Mouse (Mus musculus) Patski (cell line): ENCODE data around the gene Pcnt. TPM values are rescaled to one million over a fixed set of nuclear protein-coding genes. Genes with fewer than 3 reads are reported as not detected.

Experiments used
- ATAC-seq: fragments of 100-300 bp; one replicate; pipeline ENCODE4 v1.8.0; 2021
- CTCF ChIA-PET: fragments of 350-600 bp; sonication (Branson Sonifier 250); formaldehyde crosslinking; loops from one replicate; lab custom pipeline; 2022; ENCODE audit warnings: inconsistent platforms; lab: Charles Lee
- POLR2A ChIA-PET: fragments of 350-600 bp; sonication (Branson Sonifier 250); formaldehyde crosslinking; loops from one replicate; lab custom pipeline; 2022; ENCODE audit warnings: antibody characterized with exemption, inconsistent platforms; lab: Charles Lee
- DNase-seq: peaks from one replicate; pipeline ENCODE4 v3.0.0-alpha.2; 2011; ENCODE audit warnings: low read depth, low spot score
- H3K27me3 ChIP-seq: fragments of 371-371 bp; one replicate; pipeline ENCODE4 v1.5.1; 2021
- CTCF ChIP-seq: fragments of 100-300 bp; IDR thresholded peaks from one replicate; pipeline ENCODE4 v1.5.1; 2021
- in situ Hi-C: fragments of 300-500 bp; cut with MboI; formaldehyde crosslinking; loops from 3 replicates; pipeline ENCODE4 v1.11.1; 2018; ENCODE audit warnings: low pct_unique_long_range_greater_than_20kb, mixed read lengths
- polyA plus RNA-seq: library from polyadenylated mRNA; unstranded; gene quantifications from one replicate; pipeline ENCODE4 v1.2.3, GENCODE M21; 2021

The Pcnt gene
- 20.1 TPM for polyA plus RNA-seq

- ChIA-PET POLR2A (no interaction called here), CTCF (no interaction called here)
- peak; percentile 79 for DNase-seq
- peak; percentile 98 for ATAC-seq
- in situ Hi-C loops: no loop called here
- TF ChIP-seq CTCF: no peak
- H3K27me3 ChIP-seq: no peaks in the 10 kb centered on the region
Measured at GRCm38 (mm10) chr10:76442178-76443088, at the start of gene Pcnt. TSS of gene Pcnt (minus strand) at chr10:76442786.

GRCm38 (mm10) chr10:76489205-76489604 lies 46.6 kb upstream of the Pcnt start:
- no peak for TF ChIP-seq CTCF
- POLR2A ChIA-PET: no interaction called here
- no peaks in the 10 kb centered on the region for H3K27me3 ChIP-seq
- in situ Hi-C loops: no loop called here
- no peak for ATAC-seq
- no peak for DNase-seq
- CTCF ChIA-PET: interaction anchor here (1.6 to 2.3 kb wide), 2 partner anchors 10 to 13 kb away, joined by 5 to 6 read pairs; no protein-coding TSS in a partner anchor

- ChIA-PET CTCF (interaction anchor here (1.0 to 2.3 kb wide), 3 partner anchors 9 to 14 kb away, joined by 3 to 6 read pairs (median 5); no protein-coding TSS in a partner anchor), POLR2A (no interaction called here)
- H3K27me3 ChIP-seq: no peaks in the 10 kb centered on the region
- no peak for TF ChIP-seq CTCF
- in situ Hi-C loops: no loop called here
- no peak for ATAC-seq
- DNase-seq: no peak
Measured at GRCm38 (mm10) chr10:76488265-76488664, 45.7 kb upstream of the Pcnt start.

GRCm38 (mm10) chr10:76486302-76486701 lies 43.7 kb upstream of the Pcnt start:
- POLR2A ChIA-PET: no interaction called here
- TF ChIP-seq CTCF: no peak

GRCm38 (mm10) chr10:76481480-76481879 lies 38.9 kb upstream of the Pcnt start:
- no peak for DNase-seq
- ChIA-PET CTCF (no interaction called here), POLR2A (no interaction called here)
- no peak for ATAC-seq
- no peak for TF ChIP-seq CTCF
- H3K27me3 ChIP-seq: no peaks in the 10 kb centered on the region
- in situ Hi-C loops: no loop called here

More at GRCm38 (mm10) chr10:76486302-76486701, 43.7 kb upstream of the Pcnt start:
- DNase-seq (no peak), ATAC-seq (no peak)
- CTCF ChIA-PET: interaction anchor here (2.2 kb wide), 1 partner anchor 27 kb away, joined by 5 read pairs; no protein-coding TSS in a partner anchor
- H3K27me3 ChIP-seq: no peaks in the 10 kb centered on the region
- in situ Hi-C loops: no loop called here

GRCm38 (mm10) chr10:76480851-76481250 lies 38.3 kb upstream of the Pcnt start:
- no peak for DNase-seq
- in situ Hi-C loops: no loop called here
- no peak for ATAC-seq
- TF ChIP-seq CTCF: no peak
- ChIA-PET CTCF (no interaction called here), POLR2A (interaction anchor here (0.5 kb wide), 1 partner anchor 258 kb away, joined by 3 read pairs; no protein-coding TSS in a partner anchor)
- no peaks in the 10 kb centered on the region for H3K27me3 ChIP-seq

- ChIA-PET CTCF (interaction anchor here (1.4 kb wide), 1 partner anchor 10 kb away, joined by 3 read pairs; no protein-coding TSS in a partner anchor), POLR2A (interaction anchor here (1.0 kb wide), 1 partner anchor 33 kb away, joined by 3 read pairs; no protein-coding TSS in a partner anchor)
- no peak for TF ChIP-seq CTCF
- in situ Hi-C loops: no loop called here
- DNase-seq (no peak), ATAC-seq (no peak)
- H3K27me3 ChIP-seq: no peaks in the 10 kb centered on the region
Measured at GRCm38 (mm10) chr10:76473759-76474158, 31.2 kb upstream of the Pcnt start.

GRCm38 (mm10) chr10:76468203-76469162 lies 25.9 kb upstream of the Pcnt start, which contains the start of the genes Mcm3ap and Ybey:
TSS of gene Mcm3ap (plus strand) at chr10:76468927.
TSS of gene Ybey (minus strand) at chr10:76469114.
- ChIA-PET POLR2A (interaction anchor here (0.7 kb wide), 1 partner anchor 552 kb away, joined by 4 read pairs; no protein-coding TSS in a partner anchor), CTCF (no interaction called here)
- ATAC-seq: peak; percentile 74
- TF ChIP-seq CTCF: no peak
- H3K27me3 ChIP-seq: no peaks in the 10 kb centered on the region
- peak; percentile 39 for DNase-seq
- in situ Hi-C loops: loop anchor here (5.0 kb wide), 2 partner anchors 61 to 264 kb away; no protein-coding TSS in a partner anchor

GRCm38 (mm10) chr10:76462721-76463120 lies 20.1 kb upstream of the Pcnt start:
- CTCF ChIA-PET: interaction anchor here (1.0 kb wide), 1 partner anchor 8 kb away, joined by 3 read pairs; no protein-coding TSS in a partner anchor
- POLR2A ChIA-PET: no interaction called here
- H3K27me3 ChIP-seq: no peaks in the 10 kb centered on the region
- TF ChIP-seq CTCF: no peak
- no peak for ATAC-seq
- DNase-seq: no peak
- in situ Hi-C loops: no loop called here

GRCm38 (mm10) chr10:76462312-76462711 lies 19.7 kb upstream of the Pcnt start:
- H3K27me3 ChIP-seq: no peaks in the 10 kb centered on the region
- no peak for DNase-seq
- no peak for TF ChIP-seq CTCF
- ChIA-PET POLR2A (no interaction called here), CTCF (interaction anchor here (1.0 kb wide), 1 partner anchor 8 kb away, joined by 3 read pairs; no protein-coding TSS in a partner anchor)
- no peak for ATAC-seq
- in situ Hi-C loops: no loop called here
